Mouse (Mus musculus) spleen, adult 12 weeks (tissue): ENCODE data around the gene Catsperb.
"Not testable (repeated sequence)": the region's sequence is repeated elsewhere in the genome, so short reads cannot be mapped to it uniquely, and the experiment has no call there.

ENCODE experiments used
- DNase-seq: peaks from one replicate; pipeline ENCODE4 v3.0.0; 2022; ENCODE audit warnings: low spot score

The Catsperb gene

GRCm38 (mm10) chr12:101404353-101404752 is at the start of gene Catsperb:
Catsperb (plus strand) TSS chr12:101404653.
- not testable (repeated sequence) for DNase-seq

- DNase-seq: not testable (repeated sequence)
Measured at GRCm38 (mm10) chr12:101361468-101361867, 43.0 kb upstream of the Catsperb start.

DNA sequence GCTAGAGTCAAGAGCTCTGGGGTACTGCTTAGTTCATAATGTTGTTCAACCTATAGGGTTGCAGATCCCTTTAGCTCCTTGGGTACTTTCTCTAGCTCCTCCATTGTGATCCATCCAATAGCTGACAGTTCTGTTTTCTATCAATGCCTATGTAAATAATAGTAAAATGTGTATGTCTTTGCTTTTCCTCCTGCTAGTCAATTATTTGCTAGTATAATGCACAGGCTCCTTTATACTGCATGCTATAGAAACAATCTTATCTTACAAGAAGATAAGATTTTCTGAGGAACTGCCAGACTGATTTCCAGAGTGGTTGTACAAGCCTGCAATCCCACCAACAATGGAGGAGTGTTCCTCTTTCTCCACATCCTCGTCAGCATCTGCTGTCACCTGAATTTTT is 23.0 kb upstream of the Catsperb start:
- not testable (repeated sequence) for DNase-seq

- no peak for DNase-seq
Measured at GRCm38 (mm10) chr12:101426131-101426530, 21.7 kb downstream of the Catsperb start.

- DNase-seq: no peak
Measured at GRCm38 (mm10) chr12:101462051-101462450, 57.6 kb downstream of the Catsperb start.

DNA sequence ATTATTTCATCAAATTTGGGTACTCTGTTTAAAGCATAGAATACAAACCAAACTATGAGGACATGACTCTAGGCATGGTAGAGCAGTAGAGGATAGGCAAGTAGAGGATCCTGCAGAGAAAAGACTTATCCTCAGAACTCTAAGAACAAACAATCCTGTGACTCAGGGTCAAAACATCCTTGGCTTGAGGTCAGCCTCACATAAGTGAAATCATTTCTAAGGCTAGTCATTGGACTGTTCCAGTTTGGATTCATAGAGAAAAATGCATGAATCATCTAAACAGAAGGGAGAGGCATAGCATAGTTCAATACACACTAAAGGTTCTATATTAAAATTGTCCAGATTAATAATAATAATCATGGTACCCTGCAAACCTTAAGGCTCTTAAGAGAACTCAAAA is 79.1 kb downstream of the Catsperb start:
- DNase-seq: no peak

DNA sequence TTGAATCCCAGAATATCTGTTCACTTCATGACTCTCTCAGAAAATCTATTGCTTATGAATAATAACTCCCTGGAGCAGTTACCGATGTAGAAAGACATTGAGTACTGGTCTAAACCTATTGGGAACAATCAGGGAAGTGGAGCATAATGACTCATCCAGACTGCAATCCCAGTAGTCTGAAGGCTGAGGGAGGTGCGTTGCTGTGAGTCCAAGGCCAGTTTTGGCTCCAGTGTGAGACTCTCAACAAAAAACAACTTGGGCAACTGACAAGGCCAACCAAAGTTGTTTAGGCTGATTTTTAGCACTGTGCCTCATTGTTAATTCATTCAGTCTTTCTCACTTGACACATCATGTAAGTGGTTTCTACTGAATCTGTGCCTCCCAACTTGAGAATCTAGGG is 106.9 kb downstream of the Catsperb start:
- DNase-seq: not testable (repeated sequence)

DNA sequence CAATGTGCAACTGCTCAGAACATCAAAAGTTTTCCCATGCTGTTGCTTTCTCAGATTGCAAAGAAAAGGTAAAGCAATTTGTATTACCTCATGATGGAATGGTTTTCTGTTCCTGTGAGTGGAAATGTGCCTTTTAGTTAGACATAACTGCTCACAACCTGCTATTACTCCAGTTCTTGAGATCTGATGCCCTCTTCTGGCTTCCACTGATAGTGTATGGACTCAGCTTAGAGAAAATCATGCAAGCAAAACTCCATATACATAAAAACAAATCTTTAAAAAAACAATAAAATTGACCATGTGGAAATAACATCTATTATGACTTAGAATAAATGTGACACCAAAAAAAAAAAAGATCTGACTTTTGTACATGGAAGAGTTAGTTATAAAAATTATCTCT is 202.2 kb downstream of the Catsperb start:
- not testable (repeated sequence) for DNase-seq

GRCm38 (mm10) chr12:101633137-101633536 is 228.7 kb downstream of the Catsperb start:
- DNase-seq: no peak

GRCm38 (mm10) chr12:101667502-101667901 is 263.0 kb downstream of the Catsperb start:
- no peak for DNase-seq
